Mouse (Mus musculus) megakaryocyte progenitor cell, adult 5-6 weeks (primary cell): ENCODE data around the gene Myadml2. TPM values are rescaled to one million over a fixed set of nuclear protein-coding genes. Genes with fewer than 3 reads are reported as not detected.

Experiments
- ATAC-seq: replicated peaks from 2 replicates; pipeline ENCODE4 v1.8.0; 2016; ENCODE audit warnings: mild to moderate bottlenecking, moderate TSS enrichment, inconsistent platforms; ENCODE audit not compliant: poor library complexity
- total RNA-seq, 2 experiments: library from RNA; stranded (forward) in 1 of 2; stranded (reverse) in 1 of 2; fragments of 157-497, 149-512 nt in 1 of 2; fragments of 200-1000 nt in 1 of 2; gene quantifications; 2 replicates each; pipeline versions ENCODE4 v1.2.3 to v1.2.4; 2015 to 2017

Gene Myadml2
- total RNA-seq, 2 experiments from 2014 or later, result 1.3 to 4.0 TPM

- no peak for ATAC-seq
These were observed 34.0 kb downstream of the Myadml2 start for GRCm38 (mm10) chr11:120613976-120614375.

- no peak for ATAC-seq
These were observed 34.4 kb downstream of the Myadml2 start for GRCm38 (mm10) chr11:120613481-120613972.

- ATAC-seq, result peak; percentile 80
These were observed 35.2 kb downstream of the Myadml2 start for GRCm38 (mm10) chr11:120612763-120613162.

- no peak for ATAC-seq
These were observed 37.4 kb downstream of the Myadml2 start for GRCm38 (mm10) chr11:120610477-120611046.

GRCm38 (mm10) chr11:120609250-120609649, 38.7 kb downstream of the Myadml2 start:
- ATAC-seq, result peak; percentile 42; the same call in 1 of the 2 replicates

- no peak for ATAC-seq
These were observed 39.5 kb downstream of the Myadml2 start, which contains the start of gene Npb for GRCm38 (mm10) chr11:120608241-120609034. TSS of gene Npb (plus strand) at chr11:120608477.

GRCm38 (mm10) chr11:120606764-120607163, 41.2 kb downstream of the Myadml2 start:
- ATAC-seq, result no peak

- ATAC-seq, result no peak
These were observed 42.3 kb downstream of the Myadml2 start for GRCm38 (mm10) chr11:120605667-120606066.

DNA sequence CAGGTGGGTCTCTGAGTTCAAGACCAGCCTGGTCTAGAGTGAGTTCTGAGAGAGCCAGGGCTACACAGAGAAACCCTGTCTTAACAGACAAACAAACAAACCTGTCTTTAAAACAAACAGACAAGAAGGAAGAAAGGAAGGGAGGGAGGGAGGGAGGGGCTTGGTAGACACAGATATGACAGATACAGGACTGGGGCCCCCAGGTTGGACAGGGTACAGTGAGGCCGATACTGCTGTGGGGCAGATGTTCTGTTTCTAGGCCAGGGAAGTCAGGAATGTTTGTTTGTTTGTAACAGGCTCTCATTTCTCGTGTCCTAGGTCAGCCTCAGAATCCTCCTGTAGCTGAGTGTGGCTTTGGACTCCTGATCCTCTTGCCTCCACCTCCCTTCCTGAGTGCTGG, 44.4 kb downstream of the Myadml2 start:
- ATAC-seq, result no peak

GRCm38 (mm10) chr11:120600716-120601115, 47.2 kb downstream of the Myadml2 start:
- no peak for ATAC-seq

- ATAC-seq, result no peak
These were observed 48.9 kb downstream of the Myadml2 start for GRCm38 (mm10) chr11:120598990-120599549.

- ATAC-seq, result peak; percentile 93
These were observed 49.5 kb downstream of the Myadml2 start, which contains the start of the genes Alyref and Anapc11 for GRCm38 (mm10) chr11:120598283-120598989. TSS of gene Alyref (minus strand) at chr11:120598365. TSS of gene Anapc11 (plus strand) at chr11:120598421.

DNA sequence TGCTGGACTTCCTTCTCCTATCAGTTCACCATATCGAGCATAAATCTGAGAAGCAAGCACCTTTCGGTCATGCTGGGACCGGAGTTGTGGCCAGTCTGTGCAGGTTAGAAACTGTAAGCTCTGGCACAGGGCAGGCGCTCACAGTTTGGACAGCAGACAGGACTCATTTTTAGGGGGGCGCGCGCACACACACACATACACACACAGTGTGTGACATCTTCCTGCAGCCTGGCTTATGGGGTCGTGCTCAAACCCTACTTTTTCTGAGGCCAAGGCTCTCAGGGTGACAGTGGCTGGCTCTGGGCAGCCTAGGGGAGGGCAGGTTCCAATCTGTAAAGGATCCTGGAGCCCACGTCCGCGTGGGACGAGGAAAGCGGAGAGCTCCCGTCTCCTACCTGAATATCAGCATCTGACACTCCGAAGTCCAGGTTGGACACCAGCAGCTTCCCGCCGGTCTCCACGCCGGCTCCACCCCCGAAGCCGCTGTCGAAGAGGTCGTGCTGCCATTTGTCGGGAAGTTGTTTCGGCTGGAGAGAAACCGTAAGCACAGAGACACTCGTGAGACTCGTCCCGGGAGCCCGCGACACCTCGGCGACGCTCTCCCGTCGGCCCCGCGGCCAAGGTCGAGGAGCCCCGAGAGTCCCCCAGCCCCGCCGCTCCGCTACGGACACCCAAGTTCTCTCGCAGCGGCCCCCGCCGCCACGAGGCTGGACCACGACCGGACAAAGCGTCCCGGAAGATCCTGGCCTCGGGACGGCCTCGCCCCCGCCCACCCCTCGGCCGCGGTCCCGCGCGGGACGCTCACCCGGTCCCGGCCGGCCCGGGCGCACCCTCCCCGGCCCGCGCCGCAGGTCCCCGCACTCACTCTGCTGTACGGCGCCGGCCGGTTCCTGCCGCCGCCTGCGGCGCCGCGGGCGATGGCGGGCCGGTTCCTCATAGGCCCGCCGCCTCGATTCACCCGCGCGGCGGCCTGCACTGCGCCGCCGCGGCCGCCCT, 50.4 kb downstream of the Myadml2 start:
- ATAC-seq, result 0 out of 2 replicates have a peak, but pooled peaks have one; percentile 4

Other genes starting within 250 kb of the Myadml2 start
Only the 30 nearest of the 32 such genes appear.
- 0.27 and 0.32 TPM in 2 replicates for gene Pde6g, start 194.7 kb downstream of the Myadml2 start, total RNA-seq (2015)
- not detected in 2 replicates for gene Pde6g, start 194.7 kb downstream of the Myadml2 start, total RNA-seq (2017)
- gene Oxld1, start 190.1 kb downstream of the Myadml2 start, total RNA-seq (2015), result 10.4 and 10.7 TPM in 2 replicates
- 9.7 and 14.8 TPM in 2 replicates for gene Oxld1, start 190.1 kb downstream of the Myadml2 start, total RNA-seq (2017)
- 24.9 and 27.2 TPM in 2 replicates for gene Ccdc137, start 190.0 kb downstream of the Myadml2 start, total RNA-seq (2015)
- gene Ccdc137, start 190.0 kb downstream of the Myadml2 start, total RNA-seq (2017), result 57.1 and 58.3 TPM in 2 replicates
- gene Arl16, start 180.6 kb downstream of the Myadml2 start, total RNA-seq (2015), result 13.8 and 19.8 TPM in 2 replicates
- gene Arl16, start 180.6 kb downstream of the Myadml2 start, total RNA-seq (2017), result 18.8 and 20.2 TPM in 2 replicates
- 107 and 121 TPM in 2 replicates for gene Mrpl12, start 163.5 kb downstream of the Myadml2 start, total RNA-seq (2015)
- 136 and 142 TPM in 2 replicates for gene Mrpl12, start 163.5 kb downstream of the Myadml2 start, total RNA-seq (2017)
- 11.9 and 14.4 TPM in 2 replicates for gene Slc25a10, start 156.3 kb downstream of the Myadml2 start, total RNA-seq (2015)
- gene Slc25a10, start 156.3 kb downstream of the Myadml2 start, total RNA-seq (2017), result 16.2 and 19.7 TPM in 2 replicates
- gene Gcgr, start 117.5 kb downstream of the Myadml2 start, total RNA-seq (2015), result not detected in 2 replicates
- gene Gcgr, start 117.5 kb downstream of the Myadml2 start, total RNA-seq (2017), result not detected in 2 replicates
- gene Mcrip1, start 98.4 kb downstream of the Myadml2 start, total RNA-seq (2015), result 71.6 and 75.3 TPM in 2 replicates
- 24.2 and 25.8 TPM in 2 replicates for gene Mcrip1, start 98.4 kb downstream of the Myadml2 start, total RNA-seq (2017)
- gene Ppp1r27, start 97.0 kb downstream of the Myadml2 start, total RNA-seq (2015), result not detected in 2 replicates
- 1.3 TPM in 1 of 2 replicates, not detected in the other for gene Ppp1r27, start 97.0 kb downstream of the Myadml2 start, total RNA-seq (2017)
- gene P4hb, start 74.9 kb downstream of the Myadml2 start, total RNA-seq (2015), result 669 and 748 TPM in 2 replicates
- gene P4hb, start 74.9 kb downstream of the Myadml2 start, total RNA-seq (2017), result 1,254 and 1,320 TPM in 2 replicates
- 401 and 420 TPM in 2 replicates for gene Arhgdia, start 66.5 kb downstream of the Myadml2 start, total RNA-seq (2015)
- 177 and 193 TPM in 2 replicates for gene Arhgdia, start 66.5 kb downstream of the Myadml2 start, total RNA-seq (2017)
- 197 and 227 TPM in 2 replicates for gene Alyref, start 49.8 kb downstream of the Myadml2 start, total RNA-seq (2015)
- 266 and 298 TPM in 2 replicates for gene Alyref, start 49.8 kb downstream of the Myadml2 start, total RNA-seq (2017)
- gene Anapc11, start 49.7 kb downstream of the Myadml2 start, total RNA-seq (2015), result 66.2 and 67.6 TPM in 2 replicates
- 22.9 and 25.7 TPM in 2 replicates for gene Anapc11, start 49.7 kb downstream of the Myadml2 start, total RNA-seq (2017)
- gene Npb, start 39.7 kb downstream of the Myadml2 start, total RNA-seq (2015), result 0.59 TPM in 1 of 2 replicates, not detected in the other
- not detected in 2 replicates for gene Npb, start 39.7 kb downstream of the Myadml2 start, total RNA-seq (2017)
- gene Pcyt2, start 30.2 kb downstream of the Myadml2 start, total RNA-seq (2015), result 15.9 and 20.2 TPM in 2 replicates
- gene Pcyt2, start 30.2 kb downstream of the Myadml2 start, total RNA-seq (2017), result 23.8 and 24.5 TPM in 2 replicates
- 22.9 and 24.2 TPM in 2 replicates for gene Sirt7, start 22.9 kb downstream of the Myadml2 start, total RNA-seq (2015)
- gene Sirt7, start 22.9 kb downstream of the Myadml2 start, total RNA-seq (2017), result 60.4 and 63.4 TPM in 2 replicates
- gene Mafg, start 14.6 kb downstream of the Myadml2 start, total RNA-seq (2015), result 15.0 and 16.4 TPM in 2 replicates
- 24.2 and 29.5 TPM in 2 replicates for gene Mafg, start 14.6 kb downstream of the Myadml2 start, total RNA-seq (2017)
- gene Pycr1, start 4.4 kb downstream of the Myadml2 start, total RNA-seq (2015), result 9.8 and 10.3 TPM in 2 replicates
- gene Pycr1, start 4.4 kb downstream of the Myadml2 start, total RNA-seq (2017), result 5.1 and 6.2 TPM in 2 replicates
- gene Notum, start 13.0 kb upstream of the Myadml2 start, total RNA-seq (2015), result not detected in 2 replicates
- not detected in 2 replicates for gene Notum, start 13.0 kb upstream of the Myadml2 start, total RNA-seq (2017)
- 39.6 and 54.6 TPM in 2 replicates for gene Aspscr1, start 24.8 kb upstream of the Myadml2 start, total RNA-seq (2015)
- 33.7 and 46.6 TPM in 2 replicates for gene Aspscr1, start 24.8 kb upstream of the Myadml2 start, total RNA-seq (2017)
- 116 and 136 TPM in 2 replicates for gene Cenpx, start 65.6 kb upstream of the Myadml2 start, total RNA-seq (2015)
- gene Cenpx, start 65.6 kb upstream of the Myadml2 start, total RNA-seq (2017), result 100 and 106 TPM in 2 replicates
- gene Lrrc45, start 65.8 kb upstream of the Myadml2 start, total RNA-seq (2015), result 10.6 and 11.0 TPM in 2 replicates
- 37.6 and 42.3 TPM in 2 replicates for gene Lrrc45, start 65.8 kb upstream of the Myadml2 start, total RNA-seq (2017)
- 0.44 and 0.76 TPM in 2 replicates for gene Rac3, start 73.3 kb upstream of the Myadml2 start, total RNA-seq (2015)
- gene Rac3, start 73.3 kb upstream of the Myadml2 start, total RNA-seq (2017), result 0.25 TPM in 1 of 2 replicates, not detected in the other
- 16.3 and 18.7 TPM in 2 replicates for gene Dcxr, start 79.1 kb upstream of the Myadml2 start, total RNA-seq (2015)
- 16.5 and 17.1 TPM in 2 replicates for gene Dcxr, start 79.1 kb upstream of the Myadml2 start, total RNA-seq (2017)
- gene Cbr2, start 84.0 kb upstream of the Myadml2 start, total RNA-seq (2015), result not detected in 2 replicates
- 1.3 TPM in 1 of 2 replicates, not detected in the other for gene Cbr2, start 84.0 kb upstream of the Myadml2 start, total RNA-seq (2017)
- gene Hmga1b, start 114.6 kb upstream of the Myadml2 start, total RNA-seq (2015), result 28.6 and 31.3 TPM in 2 replicates
- gene Hmga1b, start 114.6 kb upstream of the Myadml2 start, total RNA-seq (2017), result 20.6 and 25.8 TPM in 2 replicates
- 11.6 and 12.2 TPM in 2 replicates for gene Rfng, start 136.0 kb upstream of the Myadml2 start, total RNA-seq (2015)
- 2.7 and 5.2 TPM in 2 replicates for gene Rfng, start 136.0 kb upstream of the Myadml2 start, total RNA-seq (2017)
- 81.2 and 99.9 TPM in 2 replicates for gene Gps1, start 136.1 kb upstream of the Myadml2 start, total RNA-seq (2015)
- gene Gps1, start 136.1 kb upstream of the Myadml2 start, total RNA-seq (2017), result 90.0 and 93.4 TPM in 2 replicates
- gene Dus1l, start 148.2 kb upstream of the Myadml2 start, total RNA-seq (2015), result 65.0 and 77.7 TPM in 2 replicates
- gene Dus1l, start 148.2 kb upstream of the Myadml2 start, total RNA-seq (2017), result 53.8 and 60.4 TPM in 2 replicates
- gene Fasn, start 176.4 kb upstream of the Myadml2 start, total RNA-seq (2015), result 44.3 and 66.8 TPM in 2 replicates
- gene Fasn, start 176.4 kb upstream of the Myadml2 start, total RNA-seq (2017), result 32.9 and 36.1 TPM in 2 replicates